ENCODE assay signal across 25 mouse cellular contexts in genomic region chr10:77224390-77224789, GRCm38 (mm10). TPM values are rescaled to one million over a fixed set of nuclear protein-coding genes. Genes with fewer than 3 reads are reported as not detected.
DNase-seq lines count a peak whose midpoint lies in the region; ATAC-seq and TF ChIP-seq lines count a peak whose summit lies in the region.
"Had no signal": no experiment of that assay in that cellular context is flagged by ENCODE, and none has a peak within 500 bp of the region (broad histone marks: within the 10 kb centered on the region; RNA-seq: fewer than 3 reads in every experiment).

No protein-coding gene starts in this region.

- no peak overlapping the region for H3ac ChIP-seq in myocyte (ENCODE audit: control insufficient read depth, insufficient read length)

- peaks cover 43% of the 10 kb centered on the region for H3K4me1 ChIP-seq in liver, embryonic 11.5 days (replicated peaks; ENCODE audit: control insufficient read depth, insufficient read depth, low read length)
- H3K4me1 ChIP-seq in liver, embryonic 12.5 days = peaks cover 95% of the 10 kb centered on the region
- H3K4me1 ChIP-seq in liver, embryonic 15.5 days (replicated peaks) = peaks cover 93% of the 10 kb centered on the region
- H3K4me1 ChIP-seq: forebrain, embryonic 13.5 days had no signal

- no peak for ATAC-seq in liver, embryonic 11.5 days (replicated peaks; ENCODE audit: low FRiP score)
- ATAC-seq in liver, embryonic 12.5 days = no peak
- ATAC-seq in liver, embryonic 15.5 days (ENCODE audit: insufficient read depth) = no peak
- ATAC-seq: activated CD4-positive, CD25-positive, alpha-beta regulatory T cell, adult 4 months; forebrain, embryonic 13.5 days; forebrain, embryonic 16.5 days; hindbrain, postnatal 0 days had no signal

- no peak overlapping the region for H3K4me3 ChIP-seq in liver, embryonic 11.5 days (ENCODE audit: low read depth, low read length)
- H3K4me3 ChIP-seq in liver, embryonic 12.5 days = no peak overlapping the region
- no peak overlapping the region for H3K4me3 ChIP-seq in liver, embryonic 15.5 days (replicated peaks)
- H3K4me3 ChIP-seq in myocyte = no peak overlapping the region
- H3K4me3 ChIP-seq: forebrain, embryonic 10.5 days; forebrain, embryonic 13.5 days; heart, embryonic 13.5 days had no signal

- H3K79me2 ChIP-seq in myocyte (ENCODE audit: control insufficient read depth, insufficient read depth) = no peaks in the 10 kb centered on the region

- no peak for TF ChIP-seq POLR2A in myocyte (IDR thresholded peaks at IDR 0.05; ENCODE audit: insufficient read length, low read depth)

- no peaks in the 10 kb centered on the region for H3K27me3 ChIP-seq in liver, embryonic 11.5 days (replicated peaks; ENCODE audit: control insufficient read depth, insufficient read depth, low read length)
- no peaks in the 10 kb centered on the region for H3K27me3 ChIP-seq in liver, embryonic 12.5 days (replicated peaks)
- no peaks in the 10 kb centered on the region for H3K27me3 ChIP-seq in liver, embryonic 15.5 days
- H3K27me3 ChIP-seq in myocyte (ENCODE audit: control insufficient read depth, insufficient read depth, insufficient read length) = no peaks in the 10 kb centered on the region
- H3K27me3 ChIP-seq: forebrain, embryonic 13.5 days; heart, embryonic 13.5 days had no signal

- no peak overlapping the region for H3K4me2 ChIP-seq in liver, embryonic 11.5 days
- no peak overlapping the region for H3K4me2 ChIP-seq in liver, embryonic 12.5 days
- H3K4me2 ChIP-seq in liver, embryonic 15.5 days = no peak overlapping the region
- peak overlapping the region; percentile 73 for H3K4me2 ChIP-seq in myocyte (ENCODE audit: low read depth)
- H3K4me2 ChIP-seq: forebrain, embryonic 13.5 days; heart, embryonic 13.5 days; hindbrain, embryonic 14.5 days had no signal

- H3K9me3 ChIP-seq in liver, embryonic 11.5 days (ENCODE audit: control insufficient read depth, low read length) = no peaks in the 10 kb centered on the region
- no peaks in the 10 kb centered on the region for H3K9me3 ChIP-seq in liver, embryonic 12.5 days (replicated peaks)
- no peaks in the 10 kb centered on the region for H3K9me3 ChIP-seq in liver, embryonic 15.5 days (replicated peaks)
- H3K9me3 ChIP-seq: forebrain, embryonic 10.5 days; forebrain, embryonic 13.5 days; heart, embryonic 13.5 days had no signal

- DNase-seq in liver, embryonic 11.5 days (ENCODE audit: low spot score) = no peak
- no peak for DNase-seq in liver
- no peak for DNase-seq in cerebellum, adult 11 months
- DNase-seq in layer of hippocampus, postnatal 10 days (ENCODE audit: low spot score in 2 of 2) = no peak
- DNase-seq: adrenal gland, adult 8-10 months; adrenal gland, postnatal 25 days; B cell, adult 2 months; cerebellum, adult 18-20 months; cerebellum, adult 9-10 months; cerebellum, postnatal 14 days; gastrocnemius, postnatal 10 days; gastrocnemius, postnatal 36 days; heart, adult 18-20 months; heart, postnatal 14 days; heart, postnatal 4 days had no signal

- peak overlapping the region; percentile 75 for H3K27ac ChIP-seq in liver, embryonic 11.5 days (ENCODE audit: low read depth, low read length)
- peak overlapping the region; percentile 84 for H3K27ac ChIP-seq in liver, embryonic 12.5 days
- H3K27ac ChIP-seq in liver, embryonic 15.5 days (replicated peaks) = peak overlapping the region; percentile 87
- H3K27ac ChIP-seq: forebrain, embryonic 10.5 days; forebrain, embryonic 13.5 days; hindbrain, embryonic 14.5 days; hindbrain, postnatal 0 days had no signal

- WGBS in liver, embryonic 11.5 days = 55% methylated on average over 4 of the region's 4 CpGs
- 29% methylated on average over 4 of the region's 4 CpGs for WGBS in liver, embryonic 12.5 days (ENCODE audit: insufficient replicate concordance)
- WGBS in liver, embryonic 15.5 days (ENCODE audit: insufficient replicate concordance) = 25% methylated on average over 4 of the region's 4 CpGs

- no peak overlapping the region for H3K9ac ChIP-seq in liver, embryonic 11.5 days (ENCODE audit: low read depth, low read length)
- no peak overlapping the region for H3K9ac ChIP-seq in liver, embryonic 12.5 days
- no peak overlapping the region for H3K9ac ChIP-seq in liver, embryonic 15.5 days
- H3K9ac ChIP-seq: forebrain, embryonic 13.5 days; heart, embryonic 13.5 days; hindbrain, embryonic 14.5 days had no signal

- no peaks in the 10 kb centered on the region for H3K36me3 ChIP-seq in liver, embryonic 11.5 days (ENCODE audit: control insufficient read depth, insufficient read depth, low read length)
- no peaks in the 10 kb centered on the region for H3K36me3 ChIP-seq in liver, embryonic 12.5 days
- H3K36me3 ChIP-seq in liver, embryonic 15.5 days (replicated peaks) = no peaks in the 10 kb centered on the region
- no peaks in the 10 kb centered on the region for H3K36me3 ChIP-seq in myocyte (ENCODE audit: control insufficient read depth, insufficient read depth)
- H3K36me3 ChIP-seq: forebrain, embryonic 10.5 days; heart, embryonic 13.5 days had no signal

TF ChIP-seq in myocyte, 11 proteins besides CTCF, POLR2A, EP300 and RAD21:
- TF ChIP-seq CEBPB (IDR thresholded peaks at IDR 0.05; ENCODE audit: insufficient read depth, poor library complexity, severe bottlenecking) (no peak), USF1 (IDR thresholded peaks at IDR 0.05; ENCODE audit: low read depth) (no peak), REST (IDR thresholded peaks at IDR 0.05; ENCODE audit: insufficient read depth, insufficient read length) (no peak), TCF3 (IDR thresholded peaks at IDR 0.05; ENCODE audit: insufficient read length, low read depth) (no peak), TCF12 (IDR thresholded peaks at IDR 0.05; ENCODE audit: insufficient read depth, poor library complexity, severe bottlenecking) (no peak), MAX (IDR thresholded peaks at IDR 0.05; ENCODE audit: low read depth) (no peak)

RNA-seq across cellular contexts. Expression of gene Pofut2, which starts 34.6 kb away (rescaled TPM):
- polyA plus RNA-seq in liver, embryonic 11.5 days (2014; fragmentation: Nextera tagmentation; extraction: Ambion mirVana) = 66.8 and 71.9 TPM in 2 replicates
- polyA plus RNA-seq in liver, embryonic 12.5 days (2016; fragmentation: Nextera tagmentation; extraction: Ambion mirVana) = 40.7 and 43.2 TPM in 2 replicates
- polyA plus RNA-seq in liver, embryonic 15.5 days (2015; fragmentation: Nextera tagmentation; extraction: Ambion mirVana) = 23.8 and 27.2 TPM in 2 replicates
- polyA plus RNA-seq in myocyte (2012; fragmentation: generic; extraction: Trizol) = 89.9 TPM
- total RNA-seq in layer of hippocampus, postnatal 10 days (2021) = 10 to 100 TPM; 30.7 to 36.2 TPM

RNA-seq across cellular contexts. Expression of gene Col18a1, which starts 58.0 kb away (rescaled TPM):
- 55.3 and 60.2 TPM in 2 replicates for polyA plus RNA-seq in liver, embryonic 11.5 days (2014; fragmentation: Nextera tagmentation; extraction: Ambion mirVana)
- 38.3 and 42.4 TPM in 2 replicates for polyA plus RNA-seq in liver, embryonic 12.5 days (2016; fragmentation: Nextera tagmentation; extraction: Ambion mirVana)
- 66.0 and 88.2 TPM in 2 replicates for polyA plus RNA-seq in liver, embryonic 15.5 days (2015; fragmentation: Nextera tagmentation; extraction: Ambion mirVana)
- 402 TPM for polyA plus RNA-seq in myocyte (2012; fragmentation: generic; extraction: Trizol)
- 10 to 100 TPM; 13.0 to 13.5 TPM for total RNA-seq in layer of hippocampus, postnatal 10 days (2021)
